Mouse (Mus musculus): ENCODE data around the gene Zfp69. TPM values are rescaled to one million over a fixed set of nuclear protein-coding genes. Genes with fewer than 3 reads are reported as not detected.

Zfp69 gene
- polyA plus RNA-seq, 1 experiment from 2014 or later, result 1.7 TPM

- 0 out of 2 replicates have a peak, but pooled peaks cover 5% of the 10 kb centered on the region for H3K27me3 ChIP-seq (ENCODE audit: insufficient read depth, low read length)
- no peaks in the 10 kb centered on the region for H3K9me3 ChIP-seq (ENCODE audit: low read length)
- H3K4me3 ChIP-seq (ENCODE audit: low read depth, low read length), result no peak overlapping the region
- DNase-seq (no peak), ATAC-seq (no peak)
- no peak overlapping the region for H3K4me2 ChIP-seq (ENCODE audit: low read depth, low read length)
- no peak overlapping the region for H3K9ac ChIP-seq (replicated peaks)
- 66% methylated on average over 11 of the region's 11 CpGs for WGBS (ENCODE audit: insufficient replicate concordance)
- TF ChIP-seq EP300 (IDR thresholded peaks at IDR 0.05; ENCODE audit: low read depth) (no peak), CTCF (IDR thresholded peaks at IDR 0.05; ENCODE audit: low read depth) (no peak)
- no peak overlapping the region for H3K27ac ChIP-seq (ENCODE audit: low read depth)
- H3K4me1 ChIP-seq (ENCODE audit: insufficient read depth), result no peaks in the 10 kb centered on the region
- H3K36me3 ChIP-seq (replicated peaks; ENCODE audit: insufficient read depth, low read length), result no peaks in the 10 kb centered on the region
Measured at GRCm38 (mm10) chr4:120893656-120894401, 57.7 kb downstream of the Zfp69 start.

GRCm38 (mm10) chr4:120892516-120892915, 59.0 kb downstream of the Zfp69 start:
- H3K36me3 ChIP-seq (replicated peaks; ENCODE audit: insufficient read depth, low read length), result no peaks in the 10 kb centered on the region
- DNase-seq (no peak), ATAC-seq (no peak)
- H3K27me3 ChIP-seq (ENCODE audit: insufficient read depth, low read length), result 0 out of 2 replicates have a peak, but pooled peaks cover 5% of the 10 kb centered on the region
- H3K9ac ChIP-seq (replicated peaks), result no peak overlapping the region
- TF ChIP-seq CTCF (IDR thresholded peaks at IDR 0.05; ENCODE audit: low read depth) (no peak), EP300 (IDR thresholded peaks at IDR 0.05; ENCODE audit: low read depth) (no peak)
- no peak overlapping the region for H3K4me2 ChIP-seq (ENCODE audit: low read depth, low read length)
- no peak overlapping the region for H3K4me3 ChIP-seq (ENCODE audit: low read depth, low read length)
- 67% methylated on average over 1 of the region's 1 CpGs for WGBS (ENCODE audit: insufficient replicate concordance)
- no peaks in the 10 kb centered on the region for H3K4me1 ChIP-seq (ENCODE audit: insufficient read depth)
- H3K9me3 ChIP-seq (ENCODE audit: low read length), result no peaks in the 10 kb centered on the region
- H3K27ac ChIP-seq (ENCODE audit: low read depth), result no peak overlapping the region

GRCm38 (mm10) chr4:120891960-120892359, 59.5 kb downstream of the Zfp69 start:
- Histone ChIP-seq H3K27ac (ENCODE audit: low read depth) (no peak overlapping the region), H3K4me2 (ENCODE audit: low read depth, low read length) (no peak overlapping the region), H3K36me3 (replicated peaks; ENCODE audit: insufficient read depth, low read length) (no peaks in the 10 kb centered on the region), H3K27me3 (ENCODE audit: insufficient read depth, low read length) (0 out of 2 replicates have a peak, but pooled peaks cover 5% of the 10 kb centered on the region), H3K4me1 (ENCODE audit: insufficient read depth) (no peaks in the 10 kb centered on the region), H3K4me3 (ENCODE audit: low read depth, low read length) (no peak overlapping the region), H3K9me3 (ENCODE audit: low read length) (no peaks in the 10 kb centered on the region), H3K9ac (replicated peaks) (no peak overlapping the region)
- TF ChIP-seq EP300 (IDR thresholded peaks at IDR 0.05; ENCODE audit: low read depth) (no peak), CTCF (IDR thresholded peaks at IDR 0.05; ENCODE audit: low read depth) (no peak)
- DNase-seq (no peak), ATAC-seq (no peak)

GRCm38 (mm10) chr4:120890754-120891440, 60.6 kb downstream of the Zfp69 start:
- H3K27ac ChIP-seq (ENCODE audit: low read depth), result no peak overlapping the region
- DNase-seq (no peak), ATAC-seq (no peak)
- H3K27me3 ChIP-seq (ENCODE audit: insufficient read depth, low read length), result 0 out of 2 replicates have a peak, but pooled peaks cover 5% of the 10 kb centered on the region
- H3K36me3 ChIP-seq (replicated peaks; ENCODE audit: insufficient read depth, low read length), result no peaks in the 10 kb centered on the region
- H3K4me2 ChIP-seq (ENCODE audit: low read depth, low read length), result no peak overlapping the region
- H3K9me3 ChIP-seq (ENCODE audit: low read length), result no peaks in the 10 kb centered on the region
- no peak overlapping the region for H3K9ac ChIP-seq (replicated peaks)
- no peak for TF ChIP-seq CTCF (IDR thresholded peaks at IDR 0.05; ENCODE audit: low read depth)
- no peak for TF ChIP-seq EP300 (IDR thresholded peaks at IDR 0.05; ENCODE audit: low read depth)
- no peak overlapping the region for H3K4me3 ChIP-seq (ENCODE audit: low read depth, low read length)
- peaks cover under 1% of the 10 kb centered on the region; the same call in 1 of the 2 replicates for H3K4me1 ChIP-seq (ENCODE audit: insufficient read depth)
- WGBS (ENCODE audit: insufficient replicate concordance), result 69% methylated on average over 11 of the region's 11 CpGs

GRCm38 (mm10) chr4:120888884-120889283, 62.6 kb downstream of the Zfp69 start:
- H3K4me2 ChIP-seq (ENCODE audit: low read depth, low read length), result no peak overlapping the region
- H3K9ac ChIP-seq (replicated peaks), result no peak overlapping the region
- H3K36me3 ChIP-seq (replicated peaks; ENCODE audit: insufficient read depth, low read length), result no peaks in the 10 kb centered on the region
- 67% methylated on average over 8 of the region's 8 CpGs for WGBS (ENCODE audit: insufficient replicate concordance)
- TF ChIP-seq CTCF (IDR thresholded peaks at IDR 0.05; ENCODE audit: low read depth), result no peak
- no peak for TF ChIP-seq EP300 (IDR thresholded peaks at IDR 0.05; ENCODE audit: low read depth)
- H3K27ac ChIP-seq (ENCODE audit: low read depth), result no peak overlapping the region
- no peaks in the 10 kb centered on the region for H3K9me3 ChIP-seq (ENCODE audit: low read length)
- H3K27me3 ChIP-seq (ENCODE audit: insufficient read depth, low read length), result 0 out of 2 replicates have a peak, but pooled peaks cover 5% of the 10 kb centered on the region
- peaks cover 9% of the 10 kb centered on the region for H3K4me1 ChIP-seq (ENCODE audit: insufficient read depth)
- DNase-seq (no peak), ATAC-seq (no peak)
- H3K4me3 ChIP-seq (ENCODE audit: low read depth, low read length), result no peak overlapping the region

- Histone ChIP-seq H3K36me3 (replicated peaks; ENCODE audit: insufficient read depth, low read length) (no peaks in the 10 kb centered on the region), H3K9ac (replicated peaks) (no peak overlapping the region), H3K9me3 (ENCODE audit: low read length) (no peaks in the 10 kb centered on the region), H3K27me3 (ENCODE audit: insufficient read depth, low read length) (0 out of 2 replicates have a peak, but pooled peaks cover 2% of the 10 kb centered on the region), H3K4me2 (ENCODE audit: low read depth, low read length) (no peak overlapping the region), H3K4me1 (ENCODE audit: insufficient read depth) (peaks cover 9% of the 10 kb centered on the region), H3K27ac (ENCODE audit: low read depth) (no peak overlapping the region), H3K4me3 (ENCODE audit: low read depth, low read length) (no peak overlapping the region)
- TF ChIP-seq CTCF (IDR thresholded peaks at IDR 0.05; ENCODE audit: low read depth), result peak; percentile 73
- no peak for TF ChIP-seq EP300 (IDR thresholded peaks at IDR 0.05; ENCODE audit: low read depth)
- DNase-seq (peak; percentile 50), ATAC-seq (no peak; the same call in 1 of the 2 replicates)
- 34% methylated on average over 8 of the region's 8 CpGs for WGBS (ENCODE audit: insufficient replicate concordance)
Measured at GRCm38 (mm10) chr4:120887381-120888112, 64.0 kb downstream of the Zfp69 start.
